Mouse (Mus musculus): Measurements from ENCODE around the gene Tbxas1.

The Tbxas1 gene

GRCm38 (mm10) chr6:38893615-38894014, 18.4 kb downstream of the Tbxas1 start:
- DNase-seq (ENCODE audit: low spot score in 2 of 2), result no peak

DNA sequence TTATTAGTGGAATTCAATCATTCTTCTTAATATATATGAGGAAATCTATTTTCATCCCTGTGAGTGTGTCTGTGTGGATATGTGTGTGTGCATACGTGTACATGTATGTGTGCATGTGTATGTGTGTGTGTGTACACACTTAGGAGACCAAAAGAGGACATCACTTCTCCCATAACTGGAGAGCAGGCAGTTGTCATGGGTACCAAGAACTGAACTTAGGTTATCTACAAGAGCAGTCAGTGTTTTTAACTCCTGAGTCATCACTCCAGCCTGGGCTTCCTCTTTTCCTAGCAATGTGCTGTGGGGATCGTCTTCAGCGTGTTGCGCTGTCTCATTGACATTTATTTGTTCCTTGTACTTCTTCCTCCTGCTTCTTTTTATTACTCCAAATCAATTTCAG, 24.9 kb downstream of the Tbxas1 start:
- no peak for DNase-seq (ENCODE audit: low spot score in 2 of 2)

- DNase-seq (ENCODE audit: low spot score in 2 of 2), result no peak
Measured at GRCm38 (mm10) chr6:38900479-38901126, 25.4 kb downstream of the Tbxas1 start.

- no peak for DNase-seq (ENCODE audit: low spot score in 2 of 2)
Measured at GRCm38 (mm10) chr6:38901152-38901551, 25.9 kb downstream of the Tbxas1 start.

DNA sequence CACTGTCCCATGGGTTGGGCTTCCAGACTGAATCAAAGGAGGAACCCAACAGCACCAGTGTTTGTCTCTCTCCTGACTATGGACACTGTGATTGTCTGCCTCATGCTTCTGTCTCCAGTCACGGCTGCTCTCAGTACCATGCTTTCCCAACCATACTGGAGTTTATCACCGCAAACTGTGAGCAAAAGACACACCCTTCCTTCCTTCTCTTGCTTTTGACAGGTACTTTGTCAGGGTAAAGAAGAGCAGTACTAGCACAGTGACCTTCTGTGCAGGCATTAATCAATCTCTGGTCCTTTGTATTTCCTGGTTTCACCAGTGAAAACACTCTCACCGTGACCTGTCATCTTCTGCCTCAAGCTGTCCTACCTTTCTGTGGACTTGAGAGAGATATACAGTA, 26.4 kb downstream of the Tbxas1 start:
- DNase-seq (ENCODE audit: low spot score in 2 of 2), result no peak

GRCm38 (mm10) chr6:38902820-38903439, 27.7 kb downstream of the Tbxas1 start:
- DNase-seq (ENCODE audit: low spot score in 2 of 2), result no peak

- no peak for DNase-seq (ENCODE audit: low spot score in 2 of 2)
Measured at GRCm38 (mm10) chr6:38906005-38906404, 30.8 kb downstream of the Tbxas1 start.

GRCm38 (mm10) chr6:38908401-38908800, 33.2 kb downstream of the Tbxas1 start:
- no peak for DNase-seq (ENCODE audit: low spot score in 2 of 2)

GRCm38 (mm10) chr6:38910828-38911559, 35.8 kb downstream of the Tbxas1 start:
- DNase-seq (ENCODE audit: low spot score in 2 of 2), result peak; percentile 29 to 45

GRCm38 (mm10) chr6:38912121-38912660, 37.0 kb downstream of the Tbxas1 start:
- DNase-seq (ENCODE audit: low spot score in 2 of 2), result no peak

DNA sequence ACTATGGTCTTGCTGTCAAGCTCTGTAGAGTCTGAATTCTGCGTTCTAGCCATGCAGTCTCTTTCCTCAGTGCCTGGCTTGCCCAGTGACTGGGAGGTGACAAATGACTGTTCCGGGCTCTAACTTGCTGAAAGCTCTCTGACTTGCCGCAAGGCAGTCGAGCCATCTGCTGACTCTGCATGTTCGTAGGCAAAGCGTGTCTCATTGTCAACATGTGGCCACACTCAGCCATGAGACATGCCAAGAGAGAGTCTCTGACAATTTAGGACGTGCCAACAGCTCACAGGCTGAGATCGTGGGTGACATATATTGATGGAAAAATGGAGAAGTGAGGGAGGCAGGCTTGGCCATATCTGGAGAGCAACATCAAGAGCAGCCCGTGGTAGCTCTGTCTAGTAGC, 37.6 kb downstream of the Tbxas1 start:
- no peak for DNase-seq (ENCODE audit: low spot score in 2 of 2)

DNA sequence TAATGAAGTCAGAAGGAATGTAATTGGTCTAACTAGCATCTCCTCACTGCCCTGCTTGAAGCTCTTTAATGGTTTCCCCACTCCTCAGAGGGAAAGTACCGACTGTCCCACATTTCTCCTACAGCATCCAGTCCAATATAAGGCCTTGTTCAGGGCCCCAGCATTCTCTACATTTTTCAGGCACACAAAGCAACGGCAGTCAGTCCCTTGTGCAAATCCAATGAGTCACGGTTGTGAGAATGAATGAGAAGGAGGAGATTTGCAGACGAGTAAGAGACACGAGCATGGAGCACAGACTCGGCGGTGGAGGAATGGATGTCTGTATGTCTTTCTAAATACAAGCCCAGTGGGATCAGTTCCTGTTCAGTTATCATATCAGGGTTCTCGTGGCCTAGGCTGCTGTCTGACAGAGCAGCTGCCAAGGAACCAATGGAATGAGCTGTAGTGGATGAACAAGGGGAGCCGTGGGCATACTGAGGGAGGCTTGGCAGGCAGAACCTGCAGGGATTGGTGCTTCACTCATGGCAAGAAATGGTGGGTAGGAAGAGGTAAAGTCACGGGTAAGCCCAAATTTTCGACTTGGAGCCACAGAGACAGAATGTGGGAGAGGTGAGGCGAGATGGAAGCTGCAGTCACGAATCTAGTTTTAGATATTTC, 38.3 kb downstream of the Tbxas1 start:
- DNase-seq (ENCODE audit: low spot score in 2 of 2), result no peak

DNA sequence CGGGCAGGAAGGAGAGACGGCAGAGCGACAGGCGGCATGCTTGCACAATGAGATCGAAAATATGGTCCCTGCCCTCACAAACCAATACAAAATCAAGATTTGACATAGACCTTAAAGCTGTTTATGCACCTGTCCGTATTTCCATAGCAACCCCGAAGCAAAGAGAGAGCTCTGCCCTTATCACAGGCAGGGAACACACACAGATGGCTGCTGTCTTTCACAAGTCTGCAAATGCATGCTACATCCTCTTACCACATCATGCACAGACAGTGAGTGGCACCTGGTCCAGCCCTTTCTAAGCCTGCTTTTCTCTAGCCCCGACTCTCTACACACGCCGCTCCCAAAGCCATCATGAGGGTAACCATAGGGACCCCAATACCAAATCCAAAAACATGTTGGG, 39.0 kb downstream of the Tbxas1 start:
- no peak for DNase-seq (ENCODE audit: low spot score in 2 of 2)

GRCm38 (mm10) chr6:38915776-38916175, 40.6 kb downstream of the Tbxas1 start:
- DNase-seq (ENCODE audit: low spot score in 2 of 2), result no peak

DNA sequence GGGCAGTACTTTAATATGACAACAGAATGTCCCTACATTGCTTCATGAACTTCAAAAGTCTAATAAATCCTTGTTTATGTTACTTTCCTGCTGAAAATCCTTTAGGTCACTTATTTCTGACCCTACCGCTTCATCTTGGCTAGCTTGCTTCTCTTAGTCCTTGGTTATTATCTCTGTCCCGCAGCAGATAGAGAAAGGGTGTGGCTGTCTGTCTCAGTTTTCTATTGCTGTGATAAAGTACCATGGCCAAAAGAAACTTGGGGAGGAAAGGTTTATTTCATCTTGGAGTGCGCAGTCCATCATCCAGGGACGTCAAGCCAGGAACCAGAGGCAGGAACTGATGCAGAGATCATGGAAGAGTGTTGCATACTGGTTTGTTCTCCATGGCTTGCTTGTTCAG, 41.4 kb downstream of the Tbxas1 start:
- no peak for DNase-seq (ENCODE audit: low spot score in 2 of 2)

- DNase-seq (ENCODE audit: low spot score in 2 of 2), result no peak
Measured at GRCm38 (mm10) chr6:38917415-38917814, 42.2 kb downstream of the Tbxas1 start.

- DNase-seq (ENCODE audit: low spot score in 2 of 2), result no peak
Measured at GRCm38 (mm10) chr6:38918728-38919127, 43.5 kb downstream of the Tbxas1 start.

- no peak for DNase-seq (ENCODE audit: low spot score in 2 of 2)
Measured at GRCm38 (mm10) chr6:38919135-38919740, 44.0 kb downstream of the Tbxas1 start.

- no peak for DNase-seq (ENCODE audit: low spot score in 2 of 2)
Measured at GRCm38 (mm10) chr6:38920141-38920540, 44.9 kb downstream of the Tbxas1 start.

GRCm38 (mm10) chr6:38921095-38921809, 46.0 kb downstream of the Tbxas1 start:
- no peak for DNase-seq (ENCODE audit: low spot score in 2 of 2)

DNA sequence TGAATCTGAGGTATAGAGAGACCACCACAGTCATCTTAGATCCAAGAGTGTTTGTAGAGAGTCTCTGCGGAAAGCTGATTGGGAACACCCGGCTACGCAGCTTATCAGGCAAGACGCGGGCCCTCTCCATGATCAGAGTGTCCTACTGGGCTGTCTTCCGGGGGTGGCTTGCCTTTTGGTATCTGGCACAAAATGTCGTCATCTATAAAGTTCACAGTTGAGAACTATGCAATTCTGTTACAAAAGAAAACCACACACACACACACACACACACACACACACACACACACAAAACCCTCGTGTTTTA, 46.6 kb downstream of the Tbxas1 start:
- no peak for DNase-seq (ENCODE audit: low spot score in 2 of 2)
